Mouse (Mus musculus) intestine, embryonic 14.5 days (tissue): Measurements from ENCODE around the gene S100a7a. TPM values are rescaled to one million over a fixed set of nuclear protein-coding genes. Genes with fewer than 3 reads are reported as not detected.
A peak's percentile ranks its signal among the peaks of the same experiment; 100 is the strongest.

Experiments used
- ATAC-seq: fragments of 200-750 bp; cut with Nextera tagmentation; replicated peaks from 2 replicates; pipeline ENCODE4 v1.8.0; 2017; ENCODE audit warnings: low read depth, moderate number of reproducible peaks, moderate TSS enrichment, moderate library complexity; ENCODE audit not compliant: low FRiP score, low TSS enrichment
- DNase-seq: peaks from one replicate; pipeline ENCODE4 v3.0.0-alpha.2; 2018; ENCODE audit warnings: low spot score
- H3K27ac ChIP-seq: fragments of 300-500 bp; sonication (generic); 2 replicates; pipeline ENCODE4 v1.5.1; 2014; ENCODE audit warnings: low read depth, mild to moderate bottlenecking, control low read depth
- H3K27me3 ChIP-seq: fragments of 300-500 bp; sonication (generic); replicated peaks from 2 replicates; pipeline ENCODE4 v1.6.1; 2014; ENCODE audit warnings: low read length, control low read depth; ENCODE audit not compliant: control insufficient read depth, insufficient read depth
- H3K36me3 ChIP-seq: fragments of 300-500 bp; sonication (generic); 2 replicates; pipeline ENCODE4 v1.6.1; 2014; ENCODE audit warnings: low read length, control low read depth; ENCODE audit not compliant: control insufficient read depth, insufficient read depth
- H3K4me1 ChIP-seq: fragments of 300-500 bp; sonication (generic); replicated peaks from 2 replicates; pipeline ENCODE4 v1.6.1; 2014; ENCODE audit warnings: low read length, control low read depth, mixed read lengths; ENCODE audit not compliant: control insufficient read depth, insufficient read depth
- H3K4me2 ChIP-seq: fragments of 300-500 bp; sonication (generic); 2 replicates; pipeline ENCODE4 v1.6.1; 2014; ENCODE audit warnings: low read length
- H3K4me3 ChIP-seq: fragments of 300-500 bp; sonication (generic); 2 replicates; pipeline ENCODE4 v1.5.1; 2014; ENCODE audit warnings: low read depth, low read length, control low read depth, mixed read lengths
- H3K9ac ChIP-seq: fragments of 300-500 bp; sonication (generic); 2 replicates; pipeline ENCODE4 v1.6.1; 2014; ENCODE audit warnings: mild to moderate bottlenecking, low read length
- H3K9me3 ChIP-seq: fragments of 300-500 bp; sonication (generic); 2 replicates; pipeline ENCODE4 v1.6.1; 2016; ENCODE audit warnings: low read length, control low read depth; ENCODE audit not compliant: control insufficient read depth
- WGBS: fragments of 180-500 bp; shearing (Covaris S2); extraction: QIAGEN DNeasy Blood & Tissue Kit; methylation state at CpG from one replicate; pipeline ENCODE4 v1.1.7; 2014; 5-methylcytosine and 5-hydroxymethylcytosine counted together
- polyA plus RNA-seq: library from polyadenylated mRNA; unstranded; fragments of >200 nt; fragmentation: Nextera tagmentation; extraction: Ambion mirVana; gene quantifications from 2 replicates; pipeline ENCODE4 v1.2.1, GENCODE M21; 2014

The S100a7a gene
- polyA plus RNA-seq, 1 experiment from 2014 or later: not detected

DNA sequence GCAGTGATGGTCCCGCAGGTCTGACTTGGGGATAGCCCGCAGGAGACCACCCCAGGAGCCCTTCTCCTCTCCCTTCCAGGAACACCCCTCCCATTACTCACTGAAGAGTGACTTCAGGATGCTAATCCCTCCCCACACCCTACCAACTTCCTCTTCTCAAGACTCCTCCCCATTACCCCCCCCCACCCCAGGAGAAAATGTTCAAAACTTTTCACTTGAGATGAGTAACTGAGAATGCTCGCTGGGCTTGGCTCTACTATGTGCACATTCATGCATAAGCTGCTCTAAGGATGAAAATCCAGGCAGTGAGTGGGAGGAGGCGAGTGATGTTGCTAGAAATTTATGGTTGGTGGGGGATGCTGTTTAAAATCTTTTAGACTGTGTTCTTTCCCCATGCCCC, 41.8 kb upstream of the S100a7a start:
- ATAC-seq (no peak), DNase-seq (no peak)
- no peaks in the 10 kb centered on the region for H3K36me3 ChIP-seq
- no peak overlapping the region for H3K27ac ChIP-seq
- peaks cover 7% of the 10 kb centered on the region for H3K4me1 ChIP-seq
- no peaks in the 10 kb centered on the region for H3K27me3 ChIP-seq
- H3K9ac ChIP-seq: no peak overlapping the region
- no peak overlapping the region for H3K4me2 ChIP-seq
- H3K4me3 ChIP-seq: no peak overlapping the region
- 65% methylated on average over 4 of the region's 4 CpGs for WGBS
- H3K9me3 ChIP-seq: no peaks in the 10 kb centered on the region

DNA sequence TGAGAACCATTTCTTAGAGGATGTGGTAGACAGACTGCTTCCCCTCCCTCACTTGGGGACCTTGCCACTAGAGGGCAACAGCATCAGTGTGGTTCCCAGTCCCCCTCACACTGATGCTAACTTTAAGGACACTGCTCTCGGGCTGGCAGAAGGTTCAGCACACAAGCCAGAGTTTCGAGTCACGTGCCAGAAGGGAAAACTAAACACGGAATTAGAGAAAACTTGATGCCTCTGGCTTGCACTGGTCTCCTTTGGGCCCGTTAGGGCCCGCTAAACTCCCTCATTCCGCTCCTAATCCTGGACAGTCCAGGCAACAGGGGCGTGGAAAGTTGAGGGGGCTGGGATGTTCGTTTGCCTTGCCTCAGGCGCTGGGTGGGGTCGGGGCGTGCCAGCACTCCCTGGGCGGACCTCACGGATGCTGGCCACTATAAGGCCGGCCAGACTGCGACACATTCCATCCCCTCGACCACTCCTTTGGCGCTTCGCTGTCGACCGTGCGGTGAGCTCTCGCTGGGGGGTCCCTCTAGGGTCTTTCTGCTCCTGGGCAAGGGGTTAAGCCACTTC, 41.0 kb upstream of the S100a7a start, which contains the start of gene S100a6:
TSS of gene S100a6 (plus strand) at position 155 of the 564 bp plus-strand sequence.
- DNase-seq: peak; percentile 81

DNA sequence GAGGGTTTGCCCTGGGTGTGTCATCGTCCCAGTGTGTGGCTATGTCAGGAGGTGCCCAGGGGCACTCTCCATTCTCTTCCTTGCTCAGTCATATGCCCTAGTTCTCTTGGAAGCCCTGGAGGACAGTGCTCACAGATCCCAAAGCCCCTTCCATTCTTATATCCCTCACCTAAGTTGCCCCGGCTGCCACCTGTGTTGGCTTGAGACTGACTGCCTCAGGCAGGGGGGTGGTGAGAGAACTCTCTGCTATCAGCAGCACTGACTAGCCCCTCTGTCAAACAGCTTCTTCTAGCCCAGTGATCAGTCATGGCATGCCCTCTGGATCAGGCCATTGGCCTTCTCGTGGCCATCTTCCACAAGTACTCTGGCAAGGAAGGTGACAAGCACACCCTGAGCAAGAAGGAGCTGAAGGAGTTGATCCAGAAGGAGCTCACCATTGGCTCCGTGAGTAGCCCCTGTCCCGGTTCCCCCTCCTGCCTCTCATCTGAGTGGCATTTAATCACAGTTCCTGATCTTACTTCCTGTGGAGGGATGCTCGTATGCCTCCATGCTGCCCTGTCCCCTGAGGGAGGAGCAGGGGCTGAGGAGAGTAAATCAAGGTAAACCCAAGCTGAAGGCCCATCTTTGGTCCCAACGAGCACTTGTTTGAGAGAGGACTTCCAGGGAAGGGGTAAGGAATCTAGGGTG, 40.2 kb upstream of the S100a7a start:
- Histone ChIP-seq H3K9me3 (no peaks in the 10 kb centered on the region), H3K4me2 (peak overlapping the region; percentile 72), H3K36me3 (no peaks in the 10 kb centered on the region), H3K4me1 (peaks cover 7% of the 10 kb centered on the region), H3K27me3 (no peaks in the 10 kb centered on the region), H3K27ac (peak overlapping the region; percentile 17; the same call in 1 of the 2 replicates), H3K9ac (no peak overlapping the region), H3K4me3 (peak overlapping the region; percentile 30)
- DNase-seq (no peak), ATAC-seq (no peak)
- 66% methylated on average over 7 of the region's 7 CpGs for WGBS

More for the DNA sequence above, 41.0 kb upstream of the S100a7a start, which contains the start of gene S100a6:
- peaks cover 7% of the 10 kb centered on the region for H3K4me1 ChIP-seq
- H3K4me3 ChIP-seq: peak within 1 kb of the TSS; percentile 30
- H3K36me3 ChIP-seq: no peaks in the 10 kb centered on the region
- no peaks in the 10 kb centered on the region for H3K27me3 ChIP-seq
- H3K9ac ChIP-seq: peak within 1 kb of the TSS; percentile 4; the same call in 1 of the 2 replicates
- H3K4me2 ChIP-seq: peak within 1 kb of the TSS; percentile 72
- H3K9me3 ChIP-seq: no peaks in the 10 kb centered on the region
- ATAC-seq: peak; percentile 61
- peak within 1 kb of the TSS; percentile 17; the same call in 1 of the 2 replicates for H3K27ac ChIP-seq
- under 1% methylated on average over 23 of the region's 23 CpGs for WGBS

DNA sequence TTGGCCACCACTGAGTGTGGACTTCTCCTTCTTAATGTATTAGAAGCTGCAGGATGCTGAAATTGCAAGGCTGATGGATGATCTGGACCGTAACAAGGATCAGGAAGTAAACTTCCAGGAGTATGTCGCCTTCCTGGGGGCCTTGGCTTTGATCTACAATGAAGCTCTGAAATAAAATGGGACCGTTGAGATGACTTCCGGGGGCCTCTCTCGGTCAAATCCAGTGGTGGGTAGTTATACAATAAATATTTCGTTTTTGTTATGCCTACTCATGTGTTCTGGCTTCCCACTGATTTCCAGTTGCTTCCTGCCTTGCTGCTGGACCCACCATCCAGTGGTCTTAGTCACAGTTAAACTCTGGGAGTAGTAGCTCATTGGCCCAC, 39.7 kb upstream of the S100a7a start:
- H3K4me2 ChIP-seq: peak overlapping the region; percentile 3; the same call in 1 of the 2 replicates
- no peak overlapping the region for H3K4me3 ChIP-seq
- ATAC-seq (no peak), DNase-seq (no peak)
- H3K36me3 ChIP-seq: no peaks in the 10 kb centered on the region
- H3K27me3 ChIP-seq: no peaks in the 10 kb centered on the region
- no peak overlapping the region for H3K9ac ChIP-seq
- 85% methylated on average over 6 of the region's 6 CpGs for WGBS
- H3K4me1 ChIP-seq: peaks cover 7% of the 10 kb centered on the region
- H3K9me3 ChIP-seq: no peaks in the 10 kb centered on the region
- peak overlapping the region; percentile 48 for H3K27ac ChIP-seq

DNA sequence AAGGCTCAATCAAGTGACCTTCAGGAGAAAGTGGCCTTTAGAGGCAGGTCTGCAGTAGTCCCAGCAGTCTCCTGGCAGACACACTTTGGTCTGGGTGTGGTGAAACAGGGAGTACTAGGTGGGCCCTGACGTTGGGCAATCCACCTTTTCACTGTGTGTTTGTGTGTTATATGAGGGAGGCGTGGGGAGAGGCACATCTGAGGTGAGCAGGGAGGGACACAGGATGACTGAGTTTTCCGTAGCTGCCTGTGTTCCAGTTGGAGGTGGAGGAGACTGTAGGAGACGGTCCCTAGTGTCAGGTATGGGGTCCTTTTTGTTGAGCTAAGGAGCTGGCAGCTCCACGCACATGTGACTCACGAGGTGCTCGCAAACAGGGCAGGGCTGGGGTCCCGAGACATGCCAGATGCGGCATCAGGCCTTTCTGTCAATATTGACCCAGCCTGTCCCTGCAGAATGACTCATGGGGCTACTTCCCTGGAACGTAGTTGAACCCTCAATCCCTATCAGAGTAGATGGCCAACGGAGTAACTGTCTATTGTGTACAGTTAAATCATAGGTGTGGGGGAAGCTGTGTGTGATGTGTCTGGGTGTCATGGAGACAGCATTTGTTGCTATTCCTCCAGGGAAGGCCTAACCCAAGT, 39.1 kb upstream of the S100a7a start:
- no peak overlapping the region for H3K4me3 ChIP-seq
- H3K4me2 ChIP-seq: peak overlapping the region; percentile 26; the same call in 1 of the 2 replicates
- no peak overlapping the region for H3K9ac ChIP-seq
- H3K27me3 ChIP-seq: no peaks in the 10 kb centered on the region
- peak overlapping the region; percentile 48 for H3K27ac ChIP-seq
- 64% methylated on average over 11 of the region's 11 CpGs for WGBS
- no peaks in the 10 kb centered on the region for H3K36me3 ChIP-seq
- no peaks in the 10 kb centered on the region for H3K9me3 ChIP-seq
- H3K4me1 ChIP-seq: peaks cover 7% of the 10 kb centered on the region
- DNase-seq (peak; percentile 61), ATAC-seq (peak; percentile 61)

DNA sequence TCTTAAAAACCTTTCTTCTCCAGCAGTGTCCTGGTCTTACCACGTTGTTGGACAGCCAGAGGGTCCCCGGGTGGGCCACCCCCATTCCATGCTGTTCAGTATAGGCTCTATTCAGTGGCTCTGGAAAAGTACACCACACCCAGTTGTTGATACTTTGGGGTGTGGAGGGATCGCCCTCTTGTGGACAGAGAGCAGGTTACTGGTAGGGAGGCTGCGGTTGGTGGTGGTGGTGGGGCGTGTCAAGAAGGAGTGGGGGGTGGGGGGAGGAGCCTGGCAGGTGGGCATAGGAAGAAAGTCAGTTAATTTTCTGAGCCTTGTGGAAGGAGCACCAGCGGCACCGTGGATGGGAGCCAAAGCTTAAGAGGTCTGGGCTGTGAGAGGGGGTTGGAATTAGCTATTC, 38.4 kb upstream of the S100a7a start:
- DNase-seq (peak; percentile 82), ATAC-seq (peak; percentile 70)
- Histone ChIP-seq H3K4me3 (no peak overlapping the region), H3K36me3 (no peaks in the 10 kb centered on the region), H3K4me1 (peaks cover 7% of the 10 kb centered on the region), H3K9ac (no peak overlapping the region), H3K27ac (no peak overlapping the region), H3K4me2 (peak overlapping the region; percentile 26), H3K27me3 (no peaks in the 10 kb centered on the region), H3K9me3 (no peaks in the 10 kb centered on the region)
- 14% methylated on average over 7 of the region's 7 CpGs for WGBS

DNA sequence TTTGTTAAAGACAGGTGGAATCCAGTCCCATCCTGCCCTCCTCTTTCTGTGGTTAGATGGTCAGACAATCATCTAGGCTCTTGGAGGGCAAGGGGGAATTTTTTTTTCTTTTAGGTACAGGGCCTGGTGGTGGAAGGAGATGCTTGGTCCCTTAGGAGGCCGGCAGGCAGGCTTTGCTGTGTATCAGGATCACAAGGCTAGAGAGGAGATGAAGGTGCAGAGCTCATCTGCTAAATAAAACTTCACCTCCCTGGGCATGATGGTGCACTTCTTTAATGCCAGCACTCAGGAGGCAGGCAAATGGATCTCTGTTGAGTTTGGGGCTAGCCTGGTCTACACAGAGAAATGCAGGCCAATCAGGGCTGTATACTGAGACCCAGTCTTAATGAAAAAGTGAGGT, 37.9 kb upstream of the S100a7a start:
- Histone ChIP-seq H3K4me3 (no peak overlapping the region), H3K4me2 (peak overlapping the region; percentile 26; the same call in 1 of the 2 replicates), H3K4me1 (peaks cover 7% of the 10 kb centered on the region), H3K36me3 (no peaks in the 10 kb centered on the region), H3K27ac (no peak overlapping the region), H3K9ac (no peak overlapping the region), H3K27me3 (no peaks in the 10 kb centered on the region), H3K9me3 (no peaks in the 10 kb centered on the region)
- ATAC-seq (no peak), DNase-seq (no peak)
- WGBS: 82% methylated on average over 1 of the region's 1 CpGs

DNA sequence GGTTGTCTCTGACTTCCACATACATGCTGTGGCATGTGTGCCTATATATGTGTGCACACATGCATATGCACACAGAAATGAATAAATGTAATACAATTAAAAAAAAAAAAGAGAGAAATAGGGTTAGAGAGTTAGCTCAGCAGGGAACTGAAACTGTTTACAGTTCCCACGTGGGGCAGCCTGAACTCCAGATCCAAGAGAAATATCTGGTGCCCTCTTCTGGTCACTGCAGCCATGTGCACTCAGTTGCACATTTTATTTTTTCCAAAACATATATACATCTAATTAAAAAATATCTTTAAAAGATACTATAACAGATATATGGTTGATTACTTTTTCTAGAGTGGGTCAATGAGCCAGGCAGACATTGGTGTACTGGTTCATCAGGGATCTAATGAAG, 36.2 kb upstream of the S100a7a start:
- Histone ChIP-seq H3K36me3 (no peaks in the 10 kb centered on the region), H3K27ac (no peak overlapping the region), H3K9me3 (no peaks in the 10 kb centered on the region), H3K4me1 (peaks cover 7% of the 10 kb centered on the region), H3K9ac (no peak overlapping the region), H3K4me2 (no peak overlapping the region), H3K4me3 (no peak overlapping the region), H3K27me3 (no peaks in the 10 kb centered on the region)
- no peak for DNase-seq
- 16% methylated on average over 1 of the region's 1 CpGs for WGBS
- ATAC-seq: no peak
